Mouse (Mus musculus) cortical plate, adult 2 months (tissue): ENCODE results near the gene Clrn3.

Experiments used
- CTCF ChIP-seq: fragments of 200-500 bp; IDR thresholded peaks from 2 replicates; pipeline ENCODE4 v1.5.1; 2011; ENCODE audit warnings: mild to moderate bottlenecking, control low read depth, low read length; ENCODE audit not compliant: insufficient read depth; ENCODE audit errors: extremely low read depth
- POLR2A ChIP-seq: fragments of 200-500 bp; IDR thresholded peaks from 2 replicates; pipeline ENCODE4 v1.6.1; 2011; ENCODE audit warnings: mild to moderate bottlenecking, low read length, control low read depth; ENCODE audit not compliant: insufficient read depth; ENCODE audit errors: extremely low read depth

GRCm38 (mm10) chr7:135535908-135536307 is 7.5 kb upstream of the Clrn3 start:
- TF ChIP-seq POLR2A (no peak), CTCF (no peak)
